Mouse (Mus musculus) left cerebral cortex, adult 9 months (tissue): ENCODE data around the gene Ube2d1.

ENCODE experiments used
- DNase-seq, 2 experiments: peaks; one replicate each; pipeline ENCODE4 v3.0.0; 2022; ENCODE audit warnings: low spot score in 2 of 2

Gene Ube2d1

DNA sequence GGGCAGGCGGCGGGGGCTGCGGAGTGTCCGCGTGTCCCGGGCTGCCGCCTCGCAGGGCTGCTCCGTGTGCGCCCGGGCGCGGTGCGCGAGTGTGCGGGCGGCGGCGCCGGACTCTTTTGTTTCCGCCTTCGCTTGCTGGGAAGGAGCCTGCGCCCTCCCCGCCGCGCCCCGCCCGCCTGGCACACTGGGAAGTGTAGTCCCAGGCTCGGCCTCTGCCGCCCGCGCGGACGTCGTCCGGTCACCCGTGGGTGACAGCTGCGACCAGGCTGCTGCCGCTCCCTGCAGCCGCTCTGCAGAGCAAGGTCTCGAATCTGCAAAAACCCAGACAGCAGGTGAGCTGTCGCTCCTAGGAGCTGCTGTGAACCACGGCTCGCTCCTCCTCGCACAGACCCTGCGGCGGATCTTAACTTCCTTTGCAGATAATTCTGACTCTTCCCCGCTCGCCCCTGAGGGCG lies at the start of gene Ube2d1:
TSS of gene Ube2d1 (minus strand) at position 137 of the 455 bp plus-strand sequence.
- DNase-seq: peak; percentile 72 to 88

GRCm38 (mm10) chr10:71332859-71333258 lies 47.8 kb upstream of the Ube2d1 start:
- no peak for DNase-seq

DNA sequence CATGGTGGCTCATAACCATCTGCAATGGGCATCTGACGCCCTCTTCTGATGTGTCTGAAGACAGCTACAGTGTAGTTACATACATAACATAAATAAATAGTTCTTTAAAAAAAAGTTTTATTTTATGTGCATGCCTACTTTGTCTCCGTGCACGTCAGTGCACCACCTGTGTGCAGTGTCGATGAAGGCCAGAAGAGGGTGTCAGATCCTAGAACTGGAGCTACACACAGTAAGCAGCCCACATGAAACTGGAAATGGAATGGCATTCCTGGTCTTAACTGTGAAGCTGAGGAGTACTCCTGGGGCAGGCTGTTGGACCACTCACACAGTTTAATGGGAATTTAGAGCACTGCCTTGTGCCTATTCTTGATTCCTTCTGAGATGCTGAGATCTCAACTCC lies 47.3 kb upstream of the Ube2d1 start:
- no peak for DNase-seq

- no peak for DNase-seq
Observed at GRCm38 (mm10) chr10:71331908-71332307, 46.8 kb upstream of the Ube2d1 start.

- DNase-seq: no peak
Observed at GRCm38 (mm10) chr10:71330070-71330469, 45.0 kb upstream of the Ube2d1 start.

GRCm38 (mm10) chr10:71329295-71329694 lies 44.2 kb upstream of the Ube2d1 start:
- no peak for DNase-seq

- no peak for DNase-seq
Observed at GRCm38 (mm10) chr10:71328870-71329269, 43.8 kb upstream of the Ube2d1 start.

DNA sequence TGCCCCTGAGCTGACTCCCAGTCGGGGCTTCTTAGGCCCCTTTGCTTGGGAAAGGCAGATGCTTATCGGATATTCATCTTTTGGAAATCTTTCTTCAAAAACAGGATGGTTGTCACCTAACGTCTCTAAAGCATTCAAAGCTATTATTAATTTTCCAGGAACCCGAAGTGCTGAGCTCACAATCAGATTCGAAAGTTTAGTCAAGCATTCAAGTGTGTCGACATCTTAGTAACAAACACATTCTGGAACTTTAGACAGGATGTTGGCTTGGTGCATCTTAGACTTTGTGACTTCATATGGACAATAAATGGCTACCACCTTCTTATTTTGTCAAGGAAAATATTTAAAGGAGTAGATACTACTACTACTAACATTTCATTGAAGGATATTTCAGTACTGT lies 43.3 kb upstream of the Ube2d1 start:
- no peak for DNase-seq

GRCm38 (mm10) chr10:71327386-71327785 lies 42.3 kb upstream of the Ube2d1 start:
- DNase-seq: no peak

DNA sequence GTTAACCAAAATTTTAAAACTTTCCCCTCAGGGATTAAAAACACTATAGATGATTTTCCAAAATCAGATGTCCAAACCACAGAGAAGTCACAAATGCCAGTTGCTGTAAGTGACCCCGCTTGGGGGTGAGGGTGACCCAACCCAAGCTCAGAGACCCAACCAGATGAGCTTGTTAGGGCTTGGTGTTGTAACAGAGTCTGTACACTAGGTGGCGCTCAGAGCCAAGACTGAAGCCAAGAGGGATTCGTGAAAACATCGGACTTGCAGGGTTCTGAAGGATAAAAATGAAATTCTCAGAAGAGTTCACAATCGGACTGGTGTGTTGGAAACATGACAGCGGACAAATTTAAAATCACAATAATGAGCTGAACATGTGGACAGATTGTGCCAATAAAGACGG lies 41.7 kb upstream of the Ube2d1 start:
- peak in 1 of 2 experiments; percentile 73 for DNase-seq

- no peak for DNase-seq
Observed at GRCm38 (mm10) chr10:71326123-71326522, 41.1 kb upstream of the Ube2d1 start.

DNA sequence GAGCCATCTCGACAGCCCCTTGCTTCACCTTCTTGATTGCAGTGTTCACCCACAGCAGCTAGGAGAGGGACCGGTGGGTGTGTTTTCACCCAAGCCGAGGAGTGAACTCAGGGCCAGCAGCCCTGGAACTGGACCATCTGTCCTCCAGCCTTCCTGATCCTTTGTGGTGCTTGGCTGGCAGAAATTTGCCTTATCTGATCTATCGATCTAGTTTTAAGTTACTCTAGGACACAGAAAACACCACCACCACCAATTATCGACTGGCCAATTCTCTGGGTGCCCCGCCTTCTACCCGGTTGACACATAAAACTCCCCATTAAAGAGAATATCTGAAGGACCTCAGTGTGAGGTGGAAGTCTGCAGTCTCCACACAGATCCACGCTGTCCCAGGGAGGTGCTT lies 38.6 kb upstream of the Ube2d1 start:
- no peak for DNase-seq

DNA sequence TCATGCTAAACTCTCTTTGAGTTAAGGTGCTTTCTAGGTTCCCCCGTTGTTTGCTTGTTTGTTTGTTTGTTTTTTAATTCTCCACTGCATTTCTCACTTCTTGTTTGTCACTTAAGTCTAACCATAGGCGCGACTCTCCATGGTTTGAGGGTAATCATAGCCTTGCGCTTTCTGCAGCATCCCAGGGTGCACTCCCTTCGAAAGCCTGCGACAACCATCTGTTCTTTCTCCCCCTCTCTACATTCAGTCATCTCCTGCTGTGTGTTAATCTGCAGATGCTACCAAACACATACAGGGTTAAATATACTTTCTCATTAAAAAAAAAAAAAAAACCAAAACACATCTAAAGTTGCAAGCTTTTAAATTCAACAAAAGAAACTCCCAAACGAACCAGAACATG lies 31.4 kb upstream of the Ube2d1 start:
- no peak for DNase-seq

DNA sequence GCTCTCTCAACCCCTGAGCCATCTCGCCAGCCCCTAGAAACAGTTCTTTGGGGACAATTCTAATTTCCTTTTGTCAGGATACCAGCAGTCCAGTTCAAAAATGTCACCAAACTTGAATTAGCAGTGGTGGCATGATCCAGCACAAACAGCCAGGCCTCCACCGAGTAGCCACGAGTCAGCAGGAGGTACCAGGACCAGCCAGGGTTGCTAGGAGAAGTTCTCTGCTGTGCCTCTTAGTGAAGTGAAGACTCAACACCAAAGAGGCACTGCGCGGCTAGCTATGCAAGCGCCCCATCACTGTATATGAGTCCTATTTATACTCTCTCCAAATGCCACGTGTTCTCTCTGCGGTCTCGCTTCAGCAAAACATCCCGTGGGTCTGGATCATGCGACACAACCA lies 31.0 kb upstream of the Ube2d1 start:
- no peak for DNase-seq

DNA sequence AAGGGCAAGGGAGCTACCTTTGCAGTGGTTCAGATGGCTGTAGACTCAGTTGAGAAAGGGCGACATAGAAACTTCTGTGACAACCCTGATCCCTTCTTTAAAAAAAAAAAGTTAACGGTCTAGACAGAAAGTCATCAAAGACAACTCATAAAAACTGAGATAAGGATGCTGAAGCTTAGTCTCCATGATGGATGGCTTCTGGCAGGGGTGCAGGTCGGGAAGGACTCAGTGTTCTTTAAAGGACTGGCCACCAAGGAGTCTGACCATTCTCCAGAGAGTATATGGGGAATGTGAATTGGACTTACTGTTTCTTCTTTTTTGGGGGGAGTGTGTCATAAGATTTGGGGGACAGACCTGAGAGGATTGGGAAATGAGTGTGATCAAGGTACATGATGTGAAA lies 29.5 kb upstream of the Ube2d1 start:
- no peak for DNase-seq

DNA sequence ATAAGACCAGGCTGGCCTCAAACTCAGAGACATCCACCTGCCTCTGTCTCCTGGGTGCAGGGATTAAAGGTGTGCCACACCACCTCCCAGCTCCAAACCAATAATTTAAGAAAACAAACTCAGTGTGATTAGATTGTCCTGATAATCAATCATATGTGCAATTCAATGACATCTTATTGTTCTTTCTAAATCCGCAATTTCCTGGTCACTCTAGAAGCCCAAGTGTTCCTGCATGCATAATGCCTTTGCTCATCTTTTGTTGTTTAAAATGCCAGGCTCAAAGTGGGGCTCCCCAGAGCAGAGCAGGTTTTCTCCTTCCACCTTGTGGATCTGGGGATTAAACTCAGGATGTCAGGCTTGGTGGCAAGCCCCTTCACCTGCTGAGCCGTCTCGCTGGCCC lies 25.2 kb upstream of the Ube2d1 start:
- no peak for DNase-seq

DNA sequence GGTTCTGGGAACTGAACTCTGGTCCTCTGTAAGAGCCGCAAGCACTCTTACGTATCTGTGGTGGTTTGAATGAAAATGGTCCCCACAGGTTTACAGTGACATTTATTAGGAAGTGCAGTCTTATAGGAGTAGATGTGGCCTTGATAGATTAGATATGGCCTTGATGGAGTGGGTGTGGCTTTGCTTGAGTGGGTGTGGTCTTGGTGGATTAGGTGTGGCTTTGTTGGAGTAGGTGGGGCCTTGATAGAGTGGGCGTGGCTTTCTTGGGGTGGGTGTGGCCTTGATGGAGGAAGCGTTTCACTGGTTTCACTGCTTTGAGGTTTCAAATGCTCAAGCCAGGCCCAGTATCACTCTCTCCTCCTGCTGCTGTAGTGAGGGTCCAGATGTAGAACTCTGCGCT lies 23.1 kb upstream of the Ube2d1 start:
- no peak for DNase-seq

- DNase-seq: no peak
Observed at GRCm38 (mm10) chr10:71306759-71307158, 21.7 kb upstream of the Ube2d1 start.

- DNase-seq: peak in 1 of 2 experiments; percentile 37
Observed at GRCm38 (mm10) chr10:71306190-71306589, 21.1 kb upstream of the Ube2d1 start.

DNA sequence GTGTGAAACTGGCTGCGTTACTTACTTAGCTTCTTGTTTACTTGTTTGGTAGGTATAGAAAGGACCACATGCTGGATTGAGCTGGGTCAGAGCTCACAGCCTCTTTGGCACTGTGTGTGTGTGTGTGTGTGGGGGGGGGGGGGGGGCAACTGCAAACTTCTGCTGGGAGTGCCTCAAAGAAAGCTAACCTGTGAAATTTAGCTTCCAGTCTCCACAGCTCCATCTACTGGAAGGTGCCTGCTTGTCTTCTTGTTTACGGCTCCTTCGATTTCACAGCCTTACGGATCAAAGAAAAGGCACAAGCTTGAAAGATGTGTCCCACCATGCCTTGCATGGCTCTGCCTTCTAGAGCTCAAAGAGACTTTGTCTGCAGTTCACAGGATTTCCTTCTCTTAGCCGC lies 17.4 kb upstream of the Ube2d1 start:
- peak in 1 of 2 experiments; percentile 42 for DNase-seq

DNA sequence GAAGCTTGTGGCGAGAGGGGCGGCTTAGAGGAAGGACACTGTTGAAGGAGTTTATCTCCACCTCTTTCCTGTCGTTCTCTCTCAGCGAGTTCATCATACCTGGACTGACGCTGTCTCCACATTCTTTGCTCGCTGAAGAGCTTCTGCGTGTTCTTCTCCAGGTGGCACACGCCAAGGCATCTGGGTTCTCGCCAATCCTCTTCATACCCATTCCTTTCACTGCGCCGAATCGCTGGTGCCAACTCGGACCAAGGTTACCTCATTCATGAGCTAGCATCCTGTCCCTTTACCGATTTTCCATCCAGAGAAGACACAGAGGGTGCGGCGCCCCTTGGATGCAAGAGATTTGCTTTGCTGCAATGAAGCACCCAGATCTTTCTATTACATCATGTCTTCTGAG lies 15.1 kb upstream of the Ube2d1 start:
- no peak for DNase-seq

DNA sequence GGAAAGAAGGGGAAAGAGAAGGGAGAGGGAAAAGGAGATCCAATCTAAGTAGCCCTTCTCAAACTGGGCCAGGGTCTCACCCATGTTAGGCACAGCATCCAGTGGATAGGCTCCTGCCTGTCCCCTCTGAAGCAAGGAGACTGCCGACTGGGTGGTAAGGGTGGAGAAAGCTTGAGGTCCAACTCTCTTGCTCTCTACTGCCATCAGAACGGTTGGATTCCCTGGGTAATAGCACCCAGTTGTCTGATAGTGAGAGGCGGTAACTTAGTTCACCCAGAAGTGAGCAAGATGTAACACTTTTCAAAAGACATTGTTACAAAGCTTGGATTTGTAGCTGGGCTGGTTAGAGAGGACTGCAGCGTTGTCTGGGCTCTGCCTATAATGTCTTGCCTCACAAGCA lies 8.2 kb upstream of the Ube2d1 start:
- no peak for DNase-seq

DNA sequence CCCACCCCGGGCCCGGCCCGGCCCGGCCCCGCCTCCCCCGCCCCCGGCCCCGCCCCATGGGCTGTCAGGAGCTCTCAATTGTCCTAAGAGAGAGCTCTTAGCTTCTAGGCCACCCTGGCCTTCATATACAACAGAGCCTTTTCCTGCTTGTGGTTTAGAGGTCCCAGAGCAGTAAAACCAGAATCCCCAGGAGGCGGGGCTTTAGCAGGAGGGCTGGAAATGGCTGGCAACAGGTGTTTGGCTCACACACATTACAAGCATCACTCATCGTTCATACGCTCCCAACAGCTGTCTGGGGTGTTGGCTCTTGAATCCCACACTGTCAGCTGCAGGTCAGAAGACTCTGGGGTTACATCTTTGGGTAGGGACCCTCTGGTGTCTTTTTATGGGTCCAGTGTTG lies 7.2 kb upstream of the Ube2d1 start:
- no peak for DNase-seq

GRCm38 (mm10) chr10:71291801-71292200 lies 6.7 kb upstream of the Ube2d1 start:
- DNase-seq: no peak

GRCm38 (mm10) chr10:71291179-71291661 lies 6.2 kb upstream of the Ube2d1 start:
- no peak for DNase-seq
